Mouse (Mus musculus): Measurements from ENCODE around the gene Leng1. TPM values are rescaled to one million over a fixed set of nuclear protein-coding genes. Genes with fewer than 3 reads are reported as not detected.

The Leng1 gene
- polyA plus RNA-seq, 2 experiments, result 3.3 to 4.3 TPM

DNA sequence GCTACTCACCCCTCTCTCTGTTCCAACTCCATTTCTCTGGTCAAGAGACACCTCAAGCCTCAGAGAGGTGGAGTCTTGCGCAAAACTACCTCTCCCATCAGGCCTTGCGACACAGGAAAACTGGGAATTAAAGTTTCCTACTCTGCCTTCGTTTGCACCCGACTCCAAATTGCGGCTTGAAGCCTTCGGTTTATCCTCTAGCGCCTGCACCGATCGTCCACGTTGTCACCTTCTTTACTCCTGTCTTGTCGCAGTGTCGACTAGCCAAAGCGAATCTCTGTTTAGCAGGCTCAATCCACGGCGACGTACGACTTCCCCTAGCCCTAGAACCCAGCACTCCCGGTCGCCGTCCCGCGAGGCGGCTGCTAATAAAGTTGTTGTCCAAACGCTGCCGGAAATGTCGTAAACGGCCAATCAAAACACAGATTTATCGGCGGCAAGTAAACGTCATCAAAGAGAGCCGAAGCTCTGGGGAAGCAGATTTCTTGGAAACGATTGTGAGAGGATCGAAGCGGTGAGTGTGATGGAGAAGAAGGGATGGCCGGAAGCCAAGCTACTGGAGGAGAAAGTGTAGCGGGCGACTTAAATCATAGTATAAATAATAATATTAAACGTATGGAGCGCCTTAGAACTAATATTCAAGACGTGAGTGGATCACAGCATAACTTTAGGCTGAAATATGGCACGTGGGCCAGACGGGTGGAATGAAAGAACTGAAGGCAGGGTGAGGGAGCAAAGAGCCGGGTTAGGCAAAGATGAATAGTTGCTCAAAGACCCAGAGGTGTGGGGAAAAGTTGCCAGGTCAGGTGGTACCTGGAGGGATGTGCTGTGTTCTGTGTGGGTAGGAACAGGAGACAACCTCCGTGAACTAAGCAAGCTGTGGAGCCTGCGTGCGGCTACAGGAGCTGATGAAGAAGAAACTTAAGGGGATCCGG lies 35.8 kb downstream of the Leng1 start, which contains the start of the genes Tfpt and Prpf31:
Gene Tfpt, minus strand, starts transcription at position 387 of the 935 bp plus-strand sequence.
Gene Prpf31, plus strand, starts transcription at position 443 of the 935 bp plus-strand sequence.
- H3K4me1 ChIP-seq (replicated peaks; ENCODE audit: control insufficient read depth in 2 of 2, insufficient read depth in 2 of 2, low read length in 1 of 2), result peaks cover 7 to 14% of the 10 kb centered on the region in 2 experiments; a peak in 2 of 4 replicates
- H3K36me3 ChIP-seq (replicated peaks; ENCODE audit: control insufficient read depth, insufficient read depth, low read depth), result peaks cover 18% of the 10 kb centered on the region
- no peaks in the 10 kb centered on the region for H3K27me3 ChIP-seq (ENCODE audit: control insufficient read depth, insufficient read depth, low read length)
- H3K9ac ChIP-seq (replicated peaks), result peak within 1 kb of the TSS; percentile 82
- H3K9me3 ChIP-seq (ENCODE audit: control insufficient read depth, low read length), result no peaks in the 10 kb centered on the region
- TF ChIP-seq EP300 (IDR thresholded peaks at IDR 0.05; ENCODE audit: low read depth) (peak; percentile 39; the same call in 1 of the 2 replicates), CTCF (IDR thresholded peaks at IDR 0.05; ENCODE audit: low read depth) (no peak)
- H3K27ac ChIP-seq, result peak within 1 kb of the TSS; percentile 80
- peak; percentile 90 for ATAC-seq (ENCODE audit: insufficient read depth)
- peak within 1 kb of the TSS; percentile 88 to 97 for H3K4me3 ChIP-seq (ENCODE audit: insufficient read depth in 1 of 2, low read depth in 2 of 2, low read length in 2 of 2)
- H3K4me2 ChIP-seq (ENCODE audit: low read depth), result peak within 1 kb of the TSS; percentile 95
- peak; percentile 93 to 97 (median 95) for DNase-seq (ENCODE audit: low read depth in 3 of 3, low spot score in 3 of 3)
- under 1% methylated on average over 47 of the region's 47 CpGs for WGBS (ENCODE audit: insufficient replicate concordance)

DNA sequence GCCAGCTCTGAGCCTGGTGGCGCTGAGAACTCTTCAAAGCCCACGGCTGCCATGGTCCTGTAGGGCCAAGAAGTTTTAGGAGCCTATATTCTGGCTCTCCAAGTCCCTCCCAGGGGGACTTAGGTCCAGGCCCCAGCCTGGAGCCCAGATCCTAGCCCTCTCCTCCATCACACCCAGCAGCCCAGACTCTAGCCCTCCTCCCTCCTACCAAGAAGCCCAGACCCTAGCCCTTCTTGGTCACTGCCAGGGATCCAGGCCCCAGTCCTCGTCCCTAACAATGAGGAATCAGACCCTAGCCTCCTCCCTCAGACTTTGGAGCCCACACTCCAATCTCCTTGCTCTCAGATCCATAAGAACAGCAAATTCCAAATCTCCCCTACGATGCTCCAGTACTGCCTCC lies 36.6 kb downstream of the Leng1 start:
- Histone ChIP-seq H3K4me2 (ENCODE audit: low read depth) (peak overlapping the region; percentile 95), H3K27ac (no peak overlapping the region; the same call in 1 of the 2 replicates), H3K4me1 (replicated peaks; ENCODE audit: control insufficient read depth in 2 of 2, insufficient read depth in 2 of 2, low read length in 1 of 2) (peaks cover 7 to 14% of the 10 kb centered on the region in 2 experiments; a peak in 2 of 4 replicates), H3K4me3 (ENCODE audit: insufficient read depth in 1 of 2, low read depth in 2 of 2, low read length in 2 of 2) (peak overlapping the region; percentile 88 to 97), H3K36me3 (replicated peaks; ENCODE audit: control insufficient read depth, insufficient read depth, low read depth) (peaks cover 13% of the 10 kb centered on the region), H3K9ac (replicated peaks) (peak overlapping the region; percentile 82), H3K9me3 (ENCODE audit: control insufficient read depth, low read length) (no peaks in the 10 kb centered on the region), H3K27me3 (ENCODE audit: control insufficient read depth, insufficient read depth, low read length) (no peaks in the 10 kb centered on the region)
- no peak for TF ChIP-seq EP300 (IDR thresholded peaks at IDR 0.05; ENCODE audit: low read depth)
- TF ChIP-seq CTCF (IDR thresholded peaks at IDR 0.05; ENCODE audit: low read depth), result no peak
- DNase-seq (ENCODE audit: low read depth in 3 of 3, low spot score in 3 of 3), result no peak
- ATAC-seq (ENCODE audit: insufficient read depth), result no peak
- WGBS (ENCODE audit: insufficient replicate concordance), result 32% methylated on average over 4 of the region's 4 CpGs

DNA sequence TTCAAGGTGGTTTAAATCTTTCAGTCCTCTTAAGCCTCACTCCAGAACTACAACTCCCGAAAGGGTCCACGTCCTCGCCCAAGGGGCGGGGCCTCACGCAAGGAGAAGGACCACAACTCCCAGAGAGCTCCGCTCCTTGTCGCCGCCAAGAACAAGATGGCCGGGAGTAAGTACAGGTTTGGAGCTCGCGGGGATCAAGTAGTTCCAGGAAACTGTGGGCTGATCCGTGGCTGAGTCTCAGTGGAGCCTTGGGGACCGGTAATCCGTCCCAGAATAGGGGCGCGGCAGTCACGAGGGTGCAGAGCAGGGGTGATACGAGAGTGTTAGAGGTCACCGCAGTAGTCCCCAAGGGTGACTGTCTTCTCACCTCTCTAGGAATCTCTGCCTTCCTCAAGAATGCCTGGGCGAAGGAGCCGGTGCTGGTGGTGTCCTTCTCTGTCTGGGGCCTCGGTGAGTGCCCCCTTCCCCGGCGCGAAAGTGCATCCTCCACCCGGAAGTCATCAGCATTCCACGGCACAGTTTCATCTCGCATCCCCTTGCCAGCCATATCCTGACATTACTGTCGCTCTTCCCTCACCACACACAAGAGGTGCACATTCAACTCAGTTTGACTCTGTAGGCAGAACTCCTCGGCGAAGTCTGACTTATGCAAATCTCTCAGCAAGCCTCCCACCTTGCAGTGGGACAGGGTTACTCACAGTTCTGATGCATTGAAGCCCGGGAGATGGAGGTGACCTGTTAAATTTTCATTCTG lies 48.2 kb downstream of the Leng1 start, which contains the start of gene Ndufa3:
Gene Ndufa3, plus strand, starts transcription at position 132 of the 754 bp plus-strand sequence.
- Histone ChIP-seq H3K4me2 (ENCODE audit: low read depth) (peak within 1 kb of the TSS; percentile 72), H3K27ac (peak within 1 kb of the TSS; percentile 46), H3K36me3 (replicated peaks; ENCODE audit: control insufficient read depth, insufficient read depth, low read depth) (peaks cover 7% of the 10 kb centered on the region), H3K4me3 (ENCODE audit: insufficient read depth in 1 of 2, low read depth in 2 of 2, low read length in 2 of 2) (peak within 1 kb of the TSS; percentile 86 to 92), H3K9me3 (ENCODE audit: control insufficient read depth, low read length) (no peaks in the 10 kb centered on the region), H3K27me3 (ENCODE audit: control insufficient read depth, insufficient read depth, low read length) (no peaks in the 10 kb centered on the region), H3K4me1 (replicated peaks; ENCODE audit: control insufficient read depth in 2 of 2, insufficient read depth in 2 of 2, low read length in 1 of 2) (peaks cover 6% of the 10 kb centered on the region in 2 experiments), H3K9ac (replicated peaks) (peak within 1 kb of the TSS; percentile 84)
- ATAC-seq (ENCODE audit: insufficient read depth), result peak; percentile 93
- DNase-seq (ENCODE audit: low read depth in 3 of 3, low spot score in 3 of 3), result peak; percentile 77 to 89 (median 80)
- TF ChIP-seq CTCF (IDR thresholded peaks at IDR 0.05; ENCODE audit: low read depth) (no peak), EP300 (IDR thresholded peaks at IDR 0.05; ENCODE audit: low read depth) (no peak)
- under 1% methylated on average over 32 of the region's 32 CpGs for WGBS (ENCODE audit: insufficient replicate concordance)

DNA sequence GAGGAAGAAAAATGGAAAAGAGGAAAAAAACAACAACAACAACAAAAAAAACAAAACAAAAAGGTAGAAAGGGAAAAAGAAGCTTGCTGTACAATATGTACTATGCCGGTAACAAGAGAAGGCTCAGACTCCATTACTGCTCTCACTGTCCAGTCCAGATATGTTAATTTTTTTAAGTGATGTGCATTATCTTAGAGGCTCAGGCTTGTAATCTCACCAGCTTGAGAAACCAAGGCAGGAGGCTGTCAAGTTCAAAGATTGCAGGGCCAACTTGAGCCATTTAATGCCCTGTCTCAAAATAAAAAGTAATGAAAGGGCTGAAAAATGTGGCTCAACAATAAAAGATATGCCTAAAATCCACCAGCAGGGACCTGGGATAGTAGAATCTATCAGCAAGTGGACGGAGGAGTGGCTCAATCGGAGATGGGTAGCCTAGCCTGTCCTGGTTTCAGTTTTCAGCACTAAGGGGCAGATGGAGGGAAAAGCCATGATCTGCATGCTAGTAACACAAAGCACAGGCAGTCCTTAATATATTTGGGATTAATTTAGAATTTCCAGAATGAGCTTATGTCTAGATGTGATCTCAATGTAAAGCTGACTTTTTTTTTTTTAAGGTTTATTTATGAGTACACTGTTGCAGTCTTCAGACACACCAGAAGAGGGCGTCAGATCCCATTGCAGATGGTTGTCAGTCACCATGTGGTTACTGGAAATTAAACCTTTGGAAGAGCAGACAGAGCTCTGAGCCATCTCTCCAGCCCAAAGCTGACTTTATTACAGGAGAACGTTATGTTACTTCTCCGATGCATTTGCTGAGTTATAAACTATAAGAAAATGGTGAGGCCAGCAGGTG lies 49.0 kb downstream of the Leng1 start:
- Histone ChIP-seq H3K4me3 (ENCODE audit: insufficient read depth in 1 of 2, low read depth in 2 of 2, low read length in 2 of 2) (peak overlapping the region; percentile 86 to 92), H3K27me3 (ENCODE audit: control insufficient read depth, insufficient read depth, low read length) (no peaks in the 10 kb centered on the region), H3K4me2 (ENCODE audit: low read depth) (peak overlapping the region; percentile 72), H3K36me3 (replicated peaks; ENCODE audit: control insufficient read depth, insufficient read depth, low read depth) (peaks cover 7% of the 10 kb centered on the region), H3K27ac (no peak overlapping the region), H3K9me3 (ENCODE audit: control insufficient read depth, low read length) (no peaks in the 10 kb centered on the region), H3K9ac (replicated peaks) (no peak overlapping the region; the same call in 1 of the 2 replicates), H3K4me1 (replicated peaks; ENCODE audit: control insufficient read depth in 2 of 2, insufficient read depth in 2 of 2, low read length in 1 of 2) (peaks cover 6% of the 10 kb centered on the region in 2 experiments)
- ATAC-seq (ENCODE audit: insufficient read depth) (peak; percentile 41), DNase-seq (ENCODE audit: low read depth in 3 of 3, low spot score in 3 of 3) (no peak)
- whole genome bisulfite sequencing (ENCODE audit: insufficient replicate concordance), result 29% methylated on average over 6 of the region's 6 CpGs
- TF ChIP-seq CTCF (IDR thresholded peaks at IDR 0.05; ENCODE audit: low read depth) (peak; percentile 64), EP300 (IDR thresholded peaks at IDR 0.05; ENCODE audit: low read depth) (0 out of 2 replicates have a peak, but pooled peaks have one; percentile 27)
